Mouse (Mus musculus) v-Abl transformed pro-B cells (cell line): ENCODE results near the gene Rabgap1l.
"Not testable (repeated sequence)": the region's sequence is repeated elsewhere in the genome, so short reads cannot be mapped to it uniquely, and the experiment has no call there.

Experiments
- in situ Hi-C, 2 experiments: fragments of 400-800 bp; cut with MboI; formaldehyde crosslinking; loops; one replicate each; pipeline ENCODE4 v1.15.1; 2025; ENCODE audit not compliant: unreplicated experiment in 2 of 2

Rabgap1l gene

GRCm38 (mm10) chr1:160713383-160713782 lies 79.6 kb downstream of the Rabgap1l start:
- in situ Hi-C loops, result loop anchor here in 1 of 2 experiments (5.0 to 10.0 kb wide), 2 partner anchors 309 to 521 kb away; no protein-coding TSS in a partner anchor

- in situ Hi-C loops, result loop anchor here in 1 of 2 experiments (5.0 to 10.0 kb wide), 2 partner anchors 306 to 518 kb away; no protein-coding TSS in a partner anchor
Measured at GRCm38 (mm10) chr1:160710539-160710938, 82.5 kb downstream of the Rabgap1l start.

- in situ Hi-C loops, result no loop called here
Measured at GRCm38 (mm10) chr1:160704596-160704995, 88.4 kb downstream of the Rabgap1l start.

GRCm38 (mm10) chr1:160703813-160704212 lies 89.2 kb downstream of the Rabgap1l start:
- in situ Hi-C loops, result no loop called here

- in situ Hi-C loops, result no loop called here
Measured at GRCm38 (mm10) chr1:160693094-160693447, 99.9 kb downstream of the Rabgap1l start.

- in situ Hi-C loops, result no loop called here
Measured at GRCm38 (mm10) chr1:160692224-160693093, 100.6 kb downstream of the Rabgap1l start.

- in situ Hi-C loops, result no loop called here
Measured at GRCm38 (mm10) chr1:160691196-160691590, 101.8 kb downstream of the Rabgap1l start.

GRCm38 (mm10) chr1:160690516-160691195 lies 102.4 kb downstream of the Rabgap1l start:
- in situ Hi-C loops, result no loop called here

- in situ Hi-C loops, result no loop called here
Measured at GRCm38 (mm10) chr1:160689511-160689910, 103.5 kb downstream of the Rabgap1l start.

- in situ Hi-C loops, result no loop called here
Measured at GRCm38 (mm10) chr1:160684251-160684650, 108.8 kb downstream of the Rabgap1l start.

GRCm38 (mm10) chr1:160681398-160682050 lies 111.5 kb downstream of the Rabgap1l start:
- in situ Hi-C loops, result no loop called here

- in situ Hi-C loops, result no loop called here
Measured at GRCm38 (mm10) chr1:160674763-160675162, 118.2 kb downstream of the Rabgap1l start.

GRCm38 (mm10) chr1:160672088-160672814 lies 120.8 kb downstream of the Rabgap1l start:
- in situ Hi-C loops, result no loop called here

GRCm38 (mm10) chr1:160655806-160656470 lies 137.1 kb downstream of the Rabgap1l start:
- in situ Hi-C loops, result no loop called here

GRCm38 (mm10) chr1:160651691-160652090 lies 141.3 kb downstream of the Rabgap1l start:
- in situ Hi-C loops, result no loop called here

- in situ Hi-C loops, result no loop called here
Measured at GRCm38 (mm10) chr1:160645416-160645815, 147.6 kb downstream of the Rabgap1l start.

GRCm38 (mm10) chr1:160628213-160628932 lies 164.6 kb downstream of the Rabgap1l start:
- in situ Hi-C loops, result no loop called here

- in situ Hi-C loops, result not testable (repeated sequence)
Measured at GRCm38 (mm10) chr1:160624354-160625120, 168.5 kb downstream of the Rabgap1l start.

- in situ Hi-C loops, result no loop called here
Measured at GRCm38 (mm10) chr1:160618201-160618600, 174.8 kb downstream of the Rabgap1l start.
